Mouse (Mus musculus): Measurements from ENCODE around the gene Dhrs9. TPM values are rescaled to one million over a fixed set of nuclear protein-coding genes. Genes with fewer than 3 reads are reported as not detected.
"Not testable (repeated sequence)": the region's sequence is repeated elsewhere in the genome, so short reads cannot be mapped to it uniquely, and the experiment has no call there.

The Dhrs9 gene
- 0.94 and 1.5 TPM in 2 replicates for polyA plus RNA-seq (2015; fragmentation: Nextera tagmentation; extraction: Ambion mirVana)

DNA sequence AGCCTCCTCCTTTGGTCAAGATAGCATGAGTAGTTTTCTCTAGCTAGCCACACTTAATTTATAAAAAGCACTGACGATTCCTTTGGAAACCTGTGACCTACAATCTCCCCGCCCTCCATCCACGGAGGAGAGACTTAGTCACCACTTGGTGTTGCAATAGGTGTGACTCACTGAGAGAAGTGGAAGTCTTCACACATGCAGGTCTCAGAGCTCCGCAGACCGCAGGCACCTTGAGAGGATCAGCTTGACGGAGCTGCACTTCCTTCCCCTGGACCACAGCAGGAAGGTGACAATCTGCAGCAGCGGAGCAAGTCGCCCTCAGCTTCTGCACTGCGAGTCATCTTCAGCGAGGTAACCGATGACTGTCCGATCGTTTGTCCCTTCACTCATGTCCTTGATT is at the start of gene Dhrs9:
TSS of gene Dhrs9 (plus strand) at position 165 of the 400 bp plus-strand sequence.
- ATAC-seq (ENCODE audit: insufficient read depth, low FRiP score, low read depth) = peak; percentile 76
- 36% methylated on average over 13 of the region's 13 CpGs for WGBS
- H3K4me2 ChIP-seq = no peak within 1 kb of the TSS
- peak within 1 kb of the TSS; percentile 69 for H3K27ac ChIP-seq
- H3K4me3 ChIP-seq (replicated peaks) = no peak within 1 kb of the TSS
- H3K9me3 ChIP-seq = no peaks in the 10 kb centered on the region
- no peaks in the 10 kb centered on the region for H3K4me1 ChIP-seq
- no peaks in the 10 kb centered on the region for H3K27me3 ChIP-seq (replicated peaks)
- no peaks in the 10 kb centered on the region for H3K36me3 ChIP-seq
- no peak within 1 kb of the TSS for H3K9ac ChIP-seq

DNA sequence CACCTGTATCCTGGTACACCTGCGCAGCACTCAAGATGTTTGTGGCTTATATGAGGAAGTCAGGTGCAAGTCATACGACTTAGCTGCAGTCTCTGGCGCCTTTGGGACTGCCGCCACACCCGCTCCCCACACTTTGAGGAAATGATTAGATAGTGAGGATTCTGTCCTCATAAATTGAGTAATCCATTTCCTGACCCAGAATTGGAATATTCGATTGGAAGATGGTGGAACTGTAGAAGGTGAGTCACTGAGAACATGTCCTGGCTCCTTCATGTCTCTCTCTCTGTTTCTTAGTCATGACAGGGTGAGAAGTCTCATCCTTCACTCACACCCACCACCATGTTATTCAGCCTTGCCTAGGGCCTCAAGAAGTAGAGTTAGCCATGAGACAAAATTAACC is 48.7 kb upstream of the Dhrs9 start:
- H3K27ac ChIP-seq; H3K4me3 ChIP-seq (replicated peaks); H3K9me3 ChIP-seq; H3K36me3 ChIP-seq; H3K4me2 ChIP-seq; H3K9ac ChIP-seq; ATAC-seq (ENCODE audit: insufficient read depth, low FRiP score, low read depth); H3K4me1 ChIP-seq; H3K27me3 ChIP-seq (replicated peaks): not testable (repeated sequence)
- WGBS = 86% methylated on average over 6 of the region's 6 CpGs

DNA sequence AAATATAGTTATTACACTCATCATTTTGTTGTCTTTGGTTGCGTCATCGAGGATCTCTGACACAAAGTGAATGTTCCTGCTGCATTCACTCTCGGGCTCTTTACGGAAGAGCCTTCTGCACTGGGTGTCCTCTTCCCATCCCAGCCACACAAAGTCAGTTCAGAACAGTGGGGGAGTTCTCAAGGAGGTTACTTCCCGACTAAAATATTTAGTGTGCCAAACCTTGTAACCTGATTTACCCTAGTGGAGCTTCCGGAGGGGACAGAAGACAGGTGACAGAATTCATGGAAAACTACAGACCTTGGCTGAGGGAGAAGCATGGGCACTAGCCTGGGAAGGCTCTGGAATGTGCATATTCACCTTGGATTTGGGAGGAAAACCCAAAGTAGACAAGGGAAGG is 38.7 kb upstream of the Dhrs9 start:
- Histone ChIP-seq H3K36me3 (no peaks in the 10 kb centered on the region), H3K4me3 (replicated peaks) (no peak overlapping the region), H3K27me3 (replicated peaks) (no peaks in the 10 kb centered on the region), H3K9me3 (no peaks in the 10 kb centered on the region), H3K9ac (no peak overlapping the region), H3K27ac (no peak overlapping the region), H3K4me2 (no peak overlapping the region), H3K4me1 (no peaks in the 10 kb centered on the region)
- WGBS = 88% methylated on average over 6 of the region's 6 CpGs
- no peak for ATAC-seq (ENCODE audit: insufficient read depth, low FRiP score, low read depth)

DNA sequence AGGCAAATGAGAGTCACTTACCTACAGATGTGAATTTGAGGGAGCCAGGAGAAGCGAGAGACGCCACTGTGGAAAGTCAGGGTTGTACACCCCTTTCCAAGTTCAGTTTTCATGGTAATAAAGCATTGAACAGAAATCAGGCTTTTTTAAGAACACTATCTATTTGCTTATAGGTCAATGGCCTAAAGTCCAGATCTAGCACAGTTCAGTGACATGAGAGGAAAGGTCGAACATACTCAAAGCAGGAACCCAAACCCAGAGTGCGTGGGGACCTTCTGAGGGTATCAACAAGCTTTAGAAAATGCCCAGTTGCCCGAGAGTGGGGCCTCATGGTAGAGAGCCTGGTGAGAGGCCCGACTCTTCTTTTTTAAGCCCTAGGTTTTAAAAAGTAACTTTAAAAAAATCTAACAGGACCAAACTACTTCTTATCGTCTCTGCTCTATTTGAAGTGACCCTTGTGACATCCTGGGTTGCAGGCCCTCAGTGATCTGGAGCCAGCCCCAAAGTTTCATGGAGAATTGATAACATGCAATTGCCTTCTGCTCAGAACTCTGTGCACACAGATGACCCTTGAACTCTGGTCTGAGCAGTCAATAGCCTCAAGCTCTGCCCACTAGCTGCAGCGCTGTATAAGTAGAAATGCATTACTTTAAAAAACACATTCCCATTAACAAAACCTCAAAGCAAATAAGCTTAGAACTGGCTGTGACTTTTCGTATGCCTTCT is 37.6 kb upstream of the Dhrs9 start, which contains the start of gene Abcb11:
TSS of gene Abcb11 (minus strand) at position 121 of the 726 bp plus-strand sequence.
- H3K4me2 ChIP-seq = no peak within 1 kb of the TSS
- H3K4me3 ChIP-seq (replicated peaks) = no peak within 1 kb of the TSS
- H3K4me1 ChIP-seq = no peaks in the 10 kb centered on the region
- no peaks in the 10 kb centered on the region for H3K27me3 ChIP-seq (replicated peaks)
- no peak within 1 kb of the TSS for H3K27ac ChIP-seq
- H3K36me3 ChIP-seq = no peaks in the 10 kb centered on the region
- H3K9me3 ChIP-seq = no peaks in the 10 kb centered on the region
- H3K9ac ChIP-seq = no peak within 1 kb of the TSS
- 78% methylated on average over 9 of the region's 9 CpGs for WGBS
- no peak for ATAC-seq (ENCODE audit: insufficient read depth, low FRiP score, low read depth)

DNA sequence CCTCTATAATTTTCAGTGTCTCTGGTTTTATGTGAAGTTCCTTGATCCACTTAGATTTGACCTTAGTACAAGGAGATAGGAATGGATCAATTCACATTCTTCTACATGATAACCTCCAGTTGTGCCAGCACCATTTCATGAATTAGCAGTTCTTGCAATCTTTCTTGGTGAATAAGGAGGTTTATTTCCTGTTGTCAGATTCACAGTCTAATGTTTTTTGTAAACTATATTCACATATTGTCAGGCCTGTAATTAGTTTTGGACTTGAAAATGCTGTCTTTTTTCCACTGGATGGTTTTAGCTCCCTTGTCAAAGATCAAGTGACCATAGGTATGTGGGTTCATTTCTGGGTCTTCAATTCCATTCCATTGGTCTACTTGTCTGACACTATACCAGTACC is 24.8 kb upstream of the Dhrs9 start:
- not testable (repeated sequence) for H3K4me2 ChIP-seq; H3K9ac ChIP-seq; H3K9me3 ChIP-seq; H3K4me1 ChIP-seq; H3K4me3 ChIP-seq (replicated peaks); H3K36me3 ChIP-seq; H3K27ac ChIP-seq; H3K27me3 ChIP-seq (replicated peaks)
- peak; percentile 100 for ATAC-seq (ENCODE audit: insufficient read depth, low FRiP score, low read depth)

DNA sequence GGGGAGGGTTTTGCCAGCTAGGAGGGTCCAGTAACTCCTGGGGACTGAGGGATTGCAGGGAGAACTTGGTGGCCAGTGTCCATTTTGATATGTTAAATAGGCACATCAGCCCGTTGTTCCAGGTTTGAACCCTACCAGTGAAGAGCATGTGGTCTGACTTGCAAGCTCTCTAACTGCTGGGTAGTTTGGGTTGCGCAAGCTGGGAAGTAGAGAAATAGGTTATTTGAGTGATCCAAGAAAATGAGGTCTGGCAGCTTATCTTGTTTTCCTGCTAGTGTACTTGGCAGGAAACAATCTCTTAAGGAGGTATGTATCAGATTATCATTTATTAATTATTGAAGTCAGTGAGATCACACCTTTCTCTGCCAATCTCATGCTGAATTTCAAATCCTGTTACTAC is 15.4 kb upstream of the Dhrs9 start:
- Histone ChIP-seq H3K27me3 (replicated peaks) (no peaks in the 10 kb centered on the region), H3K4me2 (no peak overlapping the region), H3K27ac (no peak overlapping the region), H3K4me3 (replicated peaks) (no peak overlapping the region), H3K9ac (no peak overlapping the region), H3K4me1 (no peaks in the 10 kb centered on the region), H3K36me3 (no peaks in the 10 kb centered on the region), H3K9me3 (no peaks in the 10 kb centered on the region)
- WGBS = 76% methylated on average over 2 of the region's 2 CpGs
- ATAC-seq (ENCODE audit: insufficient read depth, low FRiP score, low read depth) = no peak

DNA sequence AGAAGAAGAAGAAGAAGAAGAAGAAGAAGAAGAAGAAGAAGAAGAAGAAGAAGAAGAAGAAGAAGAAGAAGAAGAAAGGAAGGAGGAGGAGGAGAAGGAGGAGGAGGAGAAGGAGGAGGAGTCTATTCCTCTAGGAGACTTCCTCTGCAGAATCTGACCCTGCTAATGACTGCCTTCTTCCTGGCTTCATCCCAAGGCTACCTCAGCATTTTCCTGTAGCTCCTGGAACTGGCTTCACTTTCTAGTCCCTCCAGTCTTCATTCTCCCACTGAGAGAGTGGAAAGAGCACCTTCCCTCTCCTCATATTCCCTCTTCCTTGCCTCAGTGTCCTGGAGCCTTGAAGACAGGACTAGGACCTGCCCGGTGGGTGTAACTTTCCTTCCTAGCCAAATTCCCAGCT is 15.0 kb upstream of the Dhrs9 start:
- 95% methylated on average over 1 of the region's 1 CpGs for WGBS
- H3K36me3 ChIP-seq = no peaks in the 10 kb centered on the region
- H3K9me3 ChIP-seq = no peaks in the 10 kb centered on the region
- H3K4me2 ChIP-seq = no peak overlapping the region
- H3K9ac ChIP-seq = no peak overlapping the region
- no peak overlapping the region for H3K27ac ChIP-seq
- H3K27me3 ChIP-seq (replicated peaks) = no peaks in the 10 kb centered on the region
- no peaks in the 10 kb centered on the region for H3K4me1 ChIP-seq
- no peak overlapping the region for H3K4me3 ChIP-seq (replicated peaks)
- ATAC-seq (ENCODE audit: insufficient read depth, low FRiP score, low read depth) = no peak

DNA sequence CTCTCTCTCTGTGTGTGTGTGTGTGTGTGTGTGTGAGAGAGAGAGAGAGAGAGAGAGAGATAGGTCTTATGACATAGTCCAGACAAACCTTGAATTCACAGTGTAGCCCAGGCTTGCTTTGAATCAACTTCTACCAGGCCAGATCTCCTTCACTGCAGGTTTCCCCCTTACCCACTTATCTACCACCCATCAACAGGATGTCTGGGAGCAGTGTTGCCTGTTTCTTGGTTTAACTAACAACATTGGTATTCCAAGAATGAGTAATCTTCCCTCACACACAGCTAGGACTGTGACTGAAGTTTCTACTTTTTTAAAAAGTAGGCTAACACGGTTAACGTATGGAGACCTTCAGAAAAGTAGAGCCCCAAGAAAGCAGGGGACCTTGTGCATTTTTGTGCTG is 3.5 kb upstream of the Dhrs9 start:
- WGBS = 63% methylated on average over 2 of the region's 2 CpGs
- no peak for ATAC-seq (ENCODE audit: insufficient read depth, low FRiP score, low read depth)

DNA sequence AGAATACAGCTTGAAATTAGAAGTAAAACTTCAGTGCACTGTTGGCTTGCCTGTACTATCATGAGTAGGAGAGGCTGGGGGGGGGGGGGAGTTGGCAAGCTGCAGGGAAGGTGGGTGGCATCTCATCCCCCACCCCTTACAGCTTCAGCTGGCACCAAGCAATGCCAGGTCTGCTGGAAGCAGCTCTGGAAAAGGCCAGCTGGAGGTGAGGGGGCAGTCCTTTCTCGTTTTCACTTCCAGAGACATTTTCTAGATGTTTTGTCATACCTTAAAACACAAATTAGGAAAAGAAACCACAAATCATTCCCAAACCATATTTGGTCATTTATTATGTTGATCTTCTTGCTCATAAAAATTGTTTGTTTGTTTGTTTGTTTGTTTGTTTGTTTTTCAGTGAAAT is 444 bp upstream of the Dhrs9 start:
- Histone ChIP-seq H3K27me3 (replicated peaks) (no peaks in the 10 kb centered on the region), H3K4me1 (no peaks in the 10 kb centered on the region), H3K4me3 (replicated peaks) (no peak overlapping the region), H3K9me3 (no peaks in the 10 kb centered on the region), H3K36me3 (no peaks in the 10 kb centered on the region), H3K27ac (peak overlapping the region; percentile 69), H3K4me2 (no peak overlapping the region), H3K9ac (no peak overlapping the region)
- ATAC-seq (ENCODE audit: insufficient read depth, low FRiP score, low read depth) = no peak
- WGBS = 22% methylated on average over 1 of the region's 1 CpGs

More for the DNA sequence above, 3.5 kb upstream of the Dhrs9 start:
- Histone ChIP-seq H3K4me2 (no peak overlapping the region), H3K9ac (no peak overlapping the region), H3K9me3 (no peaks in the 10 kb centered on the region), H3K27ac (no peak overlapping the region), H3K4me1 (no peaks in the 10 kb centered on the region), H3K36me3 (no peaks in the 10 kb centered on the region), H3K27me3 (replicated peaks) (no peaks in the 10 kb centered on the region), H3K4me3 (replicated peaks) (no peak overlapping the region)

DNA sequence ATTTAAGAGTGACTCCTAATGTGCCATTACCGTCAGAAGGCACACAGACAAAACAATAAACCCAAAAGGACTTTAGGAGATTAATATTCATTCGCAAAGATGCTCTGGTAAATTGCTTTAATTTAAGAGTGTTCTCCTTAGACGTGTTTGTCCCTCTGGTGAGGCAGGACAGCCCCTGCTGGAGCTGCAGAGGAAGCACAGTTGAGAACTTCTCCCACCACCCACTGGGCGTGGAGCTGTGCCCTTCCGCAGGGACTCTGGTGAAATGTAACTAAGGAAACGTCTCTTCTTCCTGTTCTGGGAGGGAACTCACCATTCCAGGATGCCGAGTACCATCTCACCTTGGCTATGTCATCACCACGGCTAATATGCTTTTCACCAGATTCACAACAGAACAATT is 1.5 kb downstream of the Dhrs9 start:
- Histone ChIP-seq H3K27ac (no peak overlapping the region), H3K27me3 (replicated peaks) (no peaks in the 10 kb centered on the region), H3K4me2 (no peak overlapping the region), H3K4me3 (replicated peaks) (no peak overlapping the region), H3K9me3 (no peaks in the 10 kb centered on the region), H3K36me3 (no peaks in the 10 kb centered on the region), H3K4me1 (no peaks in the 10 kb centered on the region), H3K9ac (no peak overlapping the region)
- 45% methylated on average over 8 of the region's 8 CpGs for WGBS
- no peak for ATAC-seq (ENCODE audit: insufficient read depth, low FRiP score, low read depth)

DNA sequence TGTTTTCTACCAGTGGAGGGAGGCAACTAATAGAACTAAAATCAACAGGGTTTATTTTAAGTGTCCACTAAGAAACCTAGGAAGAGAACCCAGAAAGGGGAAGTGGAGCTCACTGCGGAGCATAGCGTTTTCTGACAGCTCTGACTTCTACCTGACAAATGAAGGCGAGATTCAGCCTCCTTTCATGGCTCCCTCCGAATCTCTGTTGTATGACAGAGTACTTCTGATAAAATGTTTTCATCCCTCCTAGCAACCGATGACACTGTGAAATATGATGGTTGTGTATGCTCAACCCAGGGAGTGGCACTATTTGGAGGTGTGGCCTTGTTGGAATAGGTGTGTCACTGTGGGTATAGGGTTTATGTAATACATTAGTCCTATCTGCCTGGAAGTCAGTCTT is 2.6 kb downstream of the Dhrs9 start:
- H3K27ac ChIP-seq = no peak overlapping the region
- ATAC-seq (ENCODE audit: insufficient read depth, low FRiP score, low read depth) = no peak
- no peaks in the 10 kb centered on the region for H3K9me3 ChIP-seq
- 60% methylated on average over 5 of the region's 5 CpGs for WGBS
- H3K4me3 ChIP-seq (replicated peaks) = no peak overlapping the region
- no peaks in the 10 kb centered on the region for H3K36me3 ChIP-seq
- no peaks in the 10 kb centered on the region for H3K4me1 ChIP-seq
- H3K27me3 ChIP-seq (replicated peaks) = no peaks in the 10 kb centered on the region
- H3K9ac ChIP-seq = no peak overlapping the region
- H3K4me2 ChIP-seq = no peak overlapping the region

DNA sequence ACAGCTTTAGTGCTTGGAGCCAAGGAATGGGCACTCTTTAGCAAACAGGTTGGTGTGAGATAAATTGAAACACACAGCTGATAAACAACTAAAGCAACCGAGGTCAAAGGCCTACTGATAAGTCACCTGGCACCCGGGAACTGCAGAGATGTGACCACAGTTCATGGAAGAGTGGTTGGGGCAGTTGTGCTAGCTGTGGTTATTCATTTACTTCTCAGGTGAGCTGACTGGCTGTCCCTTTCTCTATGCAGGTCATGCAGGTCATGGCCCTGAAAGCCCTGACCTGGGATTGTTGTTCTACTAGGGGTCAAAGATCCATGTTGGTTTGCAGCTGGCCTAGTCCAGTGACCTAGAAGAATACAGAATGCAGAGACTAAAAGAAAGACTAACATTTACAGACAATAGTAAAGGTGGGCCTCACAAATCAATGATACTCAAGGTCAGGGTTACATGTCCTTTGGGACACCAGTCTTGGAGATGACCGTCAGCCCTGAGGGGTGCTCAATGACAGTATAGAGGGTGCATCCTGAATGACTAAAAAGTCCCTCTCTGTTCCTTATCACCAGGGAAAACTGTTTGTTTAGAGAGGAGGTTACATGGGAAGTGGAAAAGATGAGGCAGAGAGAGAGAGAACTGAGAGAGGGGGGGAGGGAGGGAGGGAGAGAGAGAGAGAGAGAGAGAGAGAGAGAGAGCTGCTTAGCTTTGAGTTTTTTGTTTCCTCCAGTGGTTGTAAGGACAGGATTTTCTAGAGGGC is 6.0 kb downstream of the Dhrs9 start:
- no peak overlapping the region for H3K9ac ChIP-seq
- no peak overlapping the region for H3K4me2 ChIP-seq
- WGBS = 37% methylated on average over 3 of the region's 3 CpGs
- H3K4me3 ChIP-seq (replicated peaks) = no peak overlapping the region
- H3K27ac ChIP-seq = no peak overlapping the region; the same call in 1 of the 2 replicates
- no peaks in the 10 kb centered on the region for H3K4me1 ChIP-seq
- H3K36me3 ChIP-seq = no peaks in the 10 kb centered on the region
- no peaks in the 10 kb centered on the region for H3K27me3 ChIP-seq (replicated peaks)
- ATAC-seq (ENCODE audit: insufficient read depth, low FRiP score, low read depth) = peak; percentile 85; the same call in 1 of the 2 replicates
- no peaks in the 10 kb centered on the region for H3K9me3 ChIP-seq

Data from stomach, embryonic 15.5 days (tissue).